ENCODE assay signal across 10 mouse cellular contexts in genomic region chr9:116553181-116553580, GRCm38 (mm10).
A peak's percentile ranks its signal among the peaks of the same experiment; 100 is the strongest.
DNase-seq lines count a peak whose midpoint lies in the region; ATAC-seq lines count a peak whose summit lies in the region.
"Had no signal": no experiment of that assay in that cellular context is flagged by ENCODE, and none has a peak within 500 bp of the region (broad histone marks: within the 10 kb centered on the region; RNA-seq: fewer than 3 reads in every experiment).

No protein-coding gene starts in this region.

- peak; percentile 45 for DNase-seq in hindbrain, embryonic 11.5 days (ENCODE audit: low spot score)
- no peak for DNase-seq in hindbrain, embryonic 14.5 days (ENCODE audit: low spot score)
- peak; percentile 5 for DNase-seq in 3134 (ENCODE audit: extremely low read depth, insufficient read length, low spot score)
- peak; percentile 16 for DNase-seq in CD4-positive helper T cell, adult 2 months (ENCODE audit: low read depth, low spot score)
- no peak for DNase-seq in right cerebral cortex, postnatal 25 days
- no peak for DNase-seq in frontal cortex, postnatal 25 days (ENCODE audit: low spot score in 2 of 2)
- DNase-seq in kidney, postnatal 10 days, result no peak

- ATAC-seq in hindbrain, embryonic 11.5 days (ENCODE audit: low FRiP score), result no peak
- ATAC-seq in hindbrain, embryonic 14.5 days (ENCODE audit: low FRiP score), result no peak
- peak; percentile 53 to 66; a peak in 1 of 4 replicates for ATAC-seq in hematopoietic stem cell, adult 5-6 weeks (replicated peaks in 1 of 2; ENCODE audit: insufficient read depth in 1 of 2, low FRiP score in 2 of 2, low TSS enrichment in 1 of 2, low read depth in 1 of 2, poor library complexity in 2 of 2, severe bottlenecking in 2 of 2)

- H3K36me3 ChIP-seq in hindbrain, embryonic 11.5 days (ENCODE audit: control insufficient read depth, insufficient read depth, low read length), result no peaks in the 10 kb centered on the region
- H3K36me3 ChIP-seq in hindbrain, embryonic 14.5 days (replicated peaks; ENCODE audit: control insufficient read depth, insufficient read depth), result no peaks in the 10 kb centered on the region
- H3K36me3 ChIP-seq: limb, embryonic 12.5 days had no signal

- H3K4me2 ChIP-seq in hindbrain, embryonic 11.5 days (replicated peaks; ENCODE audit: low read depth, low read length), result no peak overlapping the region
- no peak overlapping the region for H3K4me2 ChIP-seq in hindbrain, embryonic 14.5 days (replicated peaks)
- H3K4me2 ChIP-seq: limb, embryonic 12.5 days had no signal

- no peak overlapping the region for H3K9ac ChIP-seq in hindbrain, embryonic 11.5 days (ENCODE audit: low read depth, low read length)
- H3K9ac ChIP-seq in hindbrain, embryonic 14.5 days, result no peak overlapping the region
- H3K9ac ChIP-seq: limb, embryonic 12.5 days had no signal

- no peak overlapping the region for H3K27ac ChIP-seq in hindbrain, embryonic 11.5 days (ENCODE audit: low read depth, low read length)
- no peak overlapping the region for H3K27ac ChIP-seq in hindbrain, embryonic 14.5 days

- WGBS in hindbrain, embryonic 11.5 days, result 84% methylated on average over 3 of the region's 3 CpGs
- 88% methylated on average over 3 of the region's 3 CpGs for WGBS in hindbrain, embryonic 14.5 days

- no peaks in the 10 kb centered on the region for H3K27me3 ChIP-seq in hindbrain, embryonic 11.5 days (ENCODE audit: control insufficient read depth, insufficient read depth, low read length)
- no peaks in the 10 kb centered on the region for H3K27me3 ChIP-seq in hindbrain, embryonic 14.5 days (ENCODE audit: control insufficient read depth, insufficient read depth, low read length)
- H3K27me3 ChIP-seq: limb, embryonic 12.5 days had no signal

- no peaks in the 10 kb centered on the region for H3K9me3 ChIP-seq in hindbrain, embryonic 11.5 days (ENCODE audit: control insufficient read depth, low read length)
- 0 out of 2 replicates have a peak, but pooled peaks cover 3% of the 10 kb centered on the region for H3K9me3 ChIP-seq in hindbrain, embryonic 14.5 days (ENCODE audit: control insufficient read depth, low read length)
- H3K9me3 ChIP-seq: limb, embryonic 12.5 days had no signal

- H3K4me1 ChIP-seq in hindbrain, embryonic 11.5 days (replicated peaks; ENCODE audit: control insufficient read depth, insufficient read depth, low read length), result no peaks in the 10 kb centered on the region
- peaks cover 3% of the 10 kb centered on the region; the same call in 1 of the 2 replicates for H3K4me1 ChIP-seq in hindbrain, embryonic 14.5 days (replicated peaks; ENCODE audit: control insufficient read depth, insufficient read depth, low read length)

- H3K4me3 ChIP-seq in hindbrain, embryonic 11.5 days (ENCODE audit: low read depth, low read length), result no peak overlapping the region
- no peak overlapping the region for H3K4me3 ChIP-seq in hindbrain, embryonic 14.5 days (replicated peaks; ENCODE audit: low read length)
- H3K4me3 ChIP-seq: limb, embryonic 12.5 days; myocyte had no signal

Comparison
In these comparisons a context has a peak if more than half of its experiments do, and no peak if none do; other contexts are left out.
1. DNase-seq: peak in hindbrain, embryonic 11.5 days (single experiment), 3134 (single experiment) and CD4-positive helper T cell, adult 2 months (single experiment); none in hindbrain, embryonic 14.5 days (single experiment), right cerebral cortex, postnatal 25 days (single experiment), frontal cortex, postnatal 25 days (0 of 2) and kidney, postnatal 10 days (single experiment).
2. ATAC-seq: peak in hematopoietic stem cell, adult 5-6 weeks (2 of 2); none in hindbrain, embryonic 11.5 days (single experiment) and hindbrain, embryonic 14.5 days (single experiment).